Mouse (Mus musculus) liver, adult 2 months (tissue): Measurements from ENCODE around the gene Tm4sf20. TPM values are rescaled to one million over a fixed set of nuclear protein-coding genes. Genes with fewer than 3 reads are reported as not detected.

Experiments used
- DNase-seq: peaks from one replicate; pipeline ENCODE4 v3.0.0-alpha.2; 2011; ENCODE audit warnings: low read depth, low spot score; ENCODE audit errors: extremely low read depth
- H3K27ac ChIP-seq: fragments of 200-500 bp; replicated peaks from 2 replicates; pipeline ENCODE4 v1.5.1; 2012; ENCODE audit warnings: low read depth, mild to moderate bottlenecking, control low read depth, inconsistent platforms, low read length; ENCODE audit not compliant: insufficient read depth
- H3K27me3 ChIP-seq: fragments of 200-500 bp; 2 replicates; pipeline ENCODE4 v1.6.1; 2012; ENCODE audit warnings: mild to moderate bottlenecking, moderate library complexity, low read length, inconsistent platforms; ENCODE audit not compliant: control insufficient read depth, insufficient read depth
- H3K36me3 ChIP-seq: fragments of 200-500 bp; 2 replicates; pipeline ENCODE4 v1.6.1; 2012; ENCODE audit warnings: low read length, inconsistent platforms; ENCODE audit not compliant: control insufficient read depth, insufficient read depth
- H3K4me1 ChIP-seq: fragments of 200-500 bp; 2 replicates; pipeline ENCODE4 v1.6.1; 2011; ENCODE audit warnings: low read length; ENCODE audit not compliant: control insufficient read depth, insufficient read depth
- H3K4me3 ChIP-seq: fragments of 200-500 bp; 2 replicates; pipeline ENCODE4 v1.5.1; 2011; ENCODE audit warnings: low read depth, mild to moderate bottlenecking, control low read depth, low read length, moderate library complexity; ENCODE audit not compliant: insufficient read depth
- H3K79me2 ChIP-seq: fragments of 200-500 bp; 2 replicates; pipeline ENCODE4 v1.6.1; 2012; ENCODE audit warnings: inconsistent platforms, mild to moderate bottlenecking, low read length, moderate library complexity; ENCODE audit not compliant: control insufficient read depth, insufficient read depth
- H3K9ac ChIP-seq: fragments of 200-500 bp; 2 replicates; pipeline ENCODE4 v1.6.1; 2012; ENCODE audit warnings: low read depth, mild to moderate bottlenecking, control low read depth, inconsistent platforms, low read length
- CTCF ChIP-seq: fragments of 200-500 bp; IDR thresholded peaks from 2 replicates; pipeline ENCODE4 v1.5.1; 2011; ENCODE audit warnings: low read depth, low read length, control low read depth
- POLR2A ChIP-seq: fragments of 200-500 bp; IDR thresholded peaks from 2 replicates; pipeline ENCODE4 v1.6.1; 2011; ENCODE audit warnings: low read length, control low read depth; ENCODE audit not compliant: insufficient read depth; ENCODE audit errors: extremely low read depth
- WGBS: fragments of 180-500 bp; shearing (Covaris S2); methylation state at CpG from one replicate; pipeline ENCODE4 v1.1.7; 2018; 5-methylcytosine and 5-hydroxymethylcytosine counted together
- polyA plus RNA-seq: library from polyadenylated mRNA; depleted of rRNA; stranded (reverse); fragments of >200 nt; gene quantifications from 2 replicates; pipeline ENCODE4 v1.2.3, GENCODE M21; 2012
- total RNA-seq: library from RNA; depleted of rRNA; stranded (reverse); fragments of >200 nt; gene quantifications from 2 replicates; pipeline ENCODE4 v1.2.3, GENCODE M21; 2014

The Tm4sf20 gene
- total and polyA plus RNA-seq, 2 experiments: not detected

GRCm38 (mm10) chr1:82738066-82738465 lies 30.2 kb downstream of the Tm4sf20 start:
- TF ChIP-seq POLR2A: no peak
- no peak for TF ChIP-seq CTCF
- Histone ChIP-seq H3K27me3 (no peaks in the 10 kb centered on the region), H3K4me3 (no peak overlapping the region), H3K9ac (no peak overlapping the region), H3K27ac (no peak overlapping the region), H3K79me2 (peaks cover 5% of the 10 kb centered on the region; the same call in 1 of the 2 replicates), H3K36me3 (peaks cover 59% of the 10 kb centered on the region), H3K4me1 (no peaks in the 10 kb centered on the region)
- WGBS: 76% methylated on average over 1 of the region's 1 CpGs
- peak; percentile 10 for DNase-seq

GRCm38 (mm10) chr1:82733357-82733756 lies 34.9 kb downstream of the Tm4sf20 start:
- peaks cover 3% of the 10 kb centered on the region; the same call in 1 of the 2 replicates for H3K79me2 ChIP-seq
- TF ChIP-seq POLR2A (no peak), CTCF (no peak)
- H3K4me3 ChIP-seq: no peak overlapping the region
- no peak overlapping the region for H3K9ac ChIP-seq
- peaks cover 72% of the 10 kb centered on the region for H3K36me3 ChIP-seq
- 100% methylated on average over 1 of the region's 1 CpGs for WGBS
- no peaks in the 10 kb centered on the region for H3K27me3 ChIP-seq
- no peaks in the 10 kb centered on the region for H3K4me1 ChIP-seq
- no peak overlapping the region for H3K27ac ChIP-seq
- no peak for DNase-seq

GRCm38 (mm10) chr1:82726482-82726881 lies 41.8 kb downstream of the Tm4sf20 start:
- 89% methylated on average over 5 of the region's 5 CpGs for WGBS
- DNase-seq: no peak
- no peak overlapping the region for H3K4me3 ChIP-seq

GRCm38 (mm10) chr1:82725875-82726185 lies 42.4 kb downstream of the Tm4sf20 start:
- no peak for DNase-seq
- H3K4me3 ChIP-seq: no peak overlapping the region
- 63% methylated on average over 4 of the region's 4 CpGs for WGBS
- H3K27me3 ChIP-seq: no peaks in the 10 kb centered on the region
- peaks cover 3% of the 10 kb centered on the region; the same call in 1 of the 2 replicates for H3K4me1 ChIP-seq
- H3K79me2 ChIP-seq: peaks cover 6% of the 10 kb centered on the region; the same call in 1 of the 2 replicates
- no peak overlapping the region for H3K9ac ChIP-seq
- TF ChIP-seq CTCF (no peak), POLR2A (no peak)
- H3K27ac ChIP-seq: no peak overlapping the region
- H3K36me3 ChIP-seq: peaks cover 24% of the 10 kb centered on the region

More at GRCm38 (mm10) chr1:82726482-82726881, 41.8 kb downstream of the Tm4sf20 start:
- no peak for TF ChIP-seq CTCF
- TF ChIP-seq POLR2A: no peak
- peaks cover 6% of the 10 kb centered on the region; the same call in 1 of the 2 replicates for H3K79me2 ChIP-seq
- H3K27ac ChIP-seq: no peak overlapping the region
- peaks cover 30% of the 10 kb centered on the region for H3K36me3 ChIP-seq
- peaks cover 3% of the 10 kb centered on the region; the same call in 1 of the 2 replicates for H3K4me1 ChIP-seq
- H3K9ac ChIP-seq: no peak overlapping the region
- H3K27me3 ChIP-seq: no peaks in the 10 kb centered on the region

GRCm38 (mm10) chr1:82725026-82725874 lies 43.0 kb downstream of the Tm4sf20 start:
- under 1% methylated on average over 37 of the region's 37 CpGs for WGBS
- peaks cover 6% of the 10 kb centered on the region; the same call in 1 of the 2 replicates for H3K79me2 ChIP-seq
- peak overlapping the region; percentile 86 for H3K4me3 ChIP-seq
- H3K9ac ChIP-seq: peak overlapping the region; percentile 94
- H3K36me3 ChIP-seq: peaks cover 20% of the 10 kb centered on the region
- peaks cover 3% of the 10 kb centered on the region; the same call in 1 of the 2 replicates for H3K4me1 ChIP-seq
- TF ChIP-seq POLR2A (no peak), CTCF (no peak)
- H3K27me3 ChIP-seq: no peaks in the 10 kb centered on the region
- peak overlapping the region; percentile 97 for H3K27ac ChIP-seq
- DNase-seq: peak; percentile 80
